Mouse (Mus musculus) forebrain, embryonic 14.5 days (tissue): Measurements from ENCODE around the gene Naif1. TPM values are rescaled to one million over a fixed set of nuclear protein-coding genes. Genes with fewer than 3 reads are reported as not detected.

Experiments
- ATAC-seq: fragments of 200-750 bp; cut with Nextera tagmentation; 2 replicates; pipeline ENCODE4 v1.8.0; 2017; ENCODE audit warnings: mild to moderate bottlenecking, moderate library complexity
- DNase-seq: peaks from one replicate; pipeline ENCODE4 v3.0.0-alpha.2; 2015; ENCODE audit warnings: low spot score
- H3K27ac ChIP-seq: fragments of 300-500 bp; sonication (generic); 2 replicates; pipeline ENCODE4 v1.5.1; 2014; ENCODE audit warnings: low read depth, mild to moderate bottlenecking, control low read depth, low read length, moderate library complexity
- H3K27me3 ChIP-seq: fragments of 300-500 bp; sonication (generic); replicated peaks from 2 replicates; pipeline ENCODE4 v1.6.1; 2014; ENCODE audit warnings: low read length, control low read depth, mixed read lengths; ENCODE audit not compliant: control insufficient read depth, insufficient read depth
- H3K36me3 ChIP-seq: fragments of 300-500 bp; sonication (generic); 2 replicates; pipeline ENCODE4 v1.6.1; 2014; ENCODE audit warnings: low read length, control low read depth; ENCODE audit not compliant: control insufficient read depth, insufficient read depth
- H3K4me1 ChIP-seq: fragments of 300-500 bp; sonication (generic); 2 replicates; pipeline ENCODE4 v1.6.1; 2014; ENCODE audit warnings: antibody characterized with exemption, low read length, control low read depth; ENCODE audit not compliant: control insufficient read depth, insufficient read depth
- H3K4me2 ChIP-seq: fragments of 300-500 bp; sonication (generic); 2 replicates; pipeline ENCODE4 v1.6.1; 2014; ENCODE audit warnings: mild to moderate bottlenecking, control low read depth, low read length
- H3K4me3 ChIP-seq: fragments of 300-500 bp; sonication (generic); 2 replicates; pipeline ENCODE4 v1.5.1; 2014; ENCODE audit warnings: low read depth, low read length, control low read depth
- H3K9ac ChIP-seq: fragments of 300-500 bp; sonication (generic); 2 replicates; pipeline ENCODE4 v1.6.1; 2014; ENCODE audit warnings: mild to moderate bottlenecking, low read length, control low read depth, moderate library complexity
- H3K9me3 ChIP-seq: fragments of 300-500 bp; sonication (generic); replicated peaks from 2 replicates; pipeline ENCODE4 v1.6.1; 2016; ENCODE audit warnings: low read length, control low read depth, mixed read lengths; ENCODE audit not compliant: control insufficient read depth
- WGBS: fragments of 180-500 bp; shearing (Covaris S2); extraction: QIAGEN DNeasy Blood & Tissue Kit; methylation state at CpG from one replicate; pipeline ENCODE4 v1.1.7; 2014; 5-methylcytosine and 5-hydroxymethylcytosine counted together
- polyA plus RNA-seq: library from polyadenylated mRNA; unstranded; fragments of >200 nt; fragmentation: Nextera tagmentation; extraction: Ambion mirVana; gene quantifications from 2 replicates; pipeline ENCODE4 v1.2.1, GENCODE M21; 2014

The Naif1 gene
- polyA plus RNA-seq, 1 experiment from 2014 or later = 5.3 TPM

- Histone ChIP-seq H3K9me3 (no peaks in the 10 kb centered on the region), H3K27ac (no peak overlapping the region), H3K4me2 (no peak overlapping the region), H3K4me3 (no peak overlapping the region), H3K27me3 (no peaks in the 10 kb centered on the region), H3K36me3 (no peaks in the 10 kb centered on the region), H3K9ac (no peak overlapping the region), H3K4me1 (peaks cover 12% of the 10 kb centered on the region; the same call in 1 of the 2 replicates)
- WGBS = 66% methylated on average over 3 of the region's 3 CpGs
- ATAC-seq (no peak), DNase-seq (no peak)
Measured at GRCm38 (mm10) chr2:32438733-32439132, 11.5 kb upstream of the Naif1 start.

DNA sequence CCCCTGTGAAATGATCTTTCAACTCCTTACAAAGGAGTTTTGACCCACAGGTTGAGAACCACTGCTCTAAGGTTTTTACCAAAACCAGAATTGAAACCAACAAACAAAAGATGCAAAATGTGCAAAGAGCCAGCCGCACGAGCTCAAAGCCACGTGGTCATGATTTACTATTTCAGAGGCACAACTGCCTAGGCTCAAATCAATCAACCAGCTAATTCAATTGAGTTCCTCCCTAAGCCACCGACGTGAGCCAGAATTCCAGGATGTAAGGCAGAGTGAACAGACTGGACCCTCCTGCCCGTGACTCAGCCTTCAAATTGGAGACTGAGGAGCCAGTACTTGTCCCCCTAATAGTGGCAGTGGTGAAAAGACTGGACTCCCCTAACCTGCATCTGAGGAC, 11.1 kb upstream of the Naif1 start:
- peak; percentile 55 for DNase-seq
- peaks cover 12% of the 10 kb centered on the region; the same call in 1 of the 2 replicates for H3K4me1 ChIP-seq
- no peak for ATAC-seq
- H3K27ac ChIP-seq = no peak overlapping the region; the same call in 1 of the 2 replicates
- H3K9me3 ChIP-seq = no peaks in the 10 kb centered on the region
- no peaks in the 10 kb centered on the region for H3K36me3 ChIP-seq
- H3K4me2 ChIP-seq = no peak overlapping the region
- 9% methylated on average over 6 of the region's 6 CpGs for WGBS
- H3K4me3 ChIP-seq = no peak overlapping the region
- H3K9ac ChIP-seq = no peak overlapping the region
- no peaks in the 10 kb centered on the region for H3K27me3 ChIP-seq

GRCm38 (mm10) chr2:32440164-32440563, 10.1 kb upstream of the Naif1 start:
- H3K9me3 ChIP-seq = no peaks in the 10 kb centered on the region
- DNase-seq (no peak), ATAC-seq (no peak)
- H3K9ac ChIP-seq = no peak overlapping the region
- 0 out of 2 replicates have a peak overlapping the region, but pooled peaks have one; percentile 3 for H3K27ac ChIP-seq
- H3K4me1 ChIP-seq = peaks cover 12% of the 10 kb centered on the region; the same call in 1 of the 2 replicates
- H3K27me3 ChIP-seq = no peaks in the 10 kb centered on the region
- WGBS = 12% methylated on average over 2 of the region's 2 CpGs
- no peak overlapping the region for H3K4me3 ChIP-seq
- H3K4me2 ChIP-seq = no peak overlapping the region
- H3K36me3 ChIP-seq = peaks cover 6% of the 10 kb centered on the region

- Histone ChIP-seq H3K27ac (no peak overlapping the region), H3K27me3 (no peaks in the 10 kb centered on the region), H3K4me3 (no peak overlapping the region), H3K4me2 (no peak overlapping the region), H3K9ac (no peak overlapping the region), H3K36me3 (peaks cover 9% of the 10 kb centered on the region), H3K4me1 (peaks cover 12% of the 10 kb centered on the region; the same call in 1 of the 2 replicates), H3K9me3 (no peaks in the 10 kb centered on the region)
- DNase-seq (no peak), ATAC-seq (no peak)
- 90% methylated on average over 1 of the region's 1 CpGs for WGBS
Measured at GRCm38 (mm10) chr2:32440632-32441031, 9.6 kb upstream of the Naif1 start.

DNA sequence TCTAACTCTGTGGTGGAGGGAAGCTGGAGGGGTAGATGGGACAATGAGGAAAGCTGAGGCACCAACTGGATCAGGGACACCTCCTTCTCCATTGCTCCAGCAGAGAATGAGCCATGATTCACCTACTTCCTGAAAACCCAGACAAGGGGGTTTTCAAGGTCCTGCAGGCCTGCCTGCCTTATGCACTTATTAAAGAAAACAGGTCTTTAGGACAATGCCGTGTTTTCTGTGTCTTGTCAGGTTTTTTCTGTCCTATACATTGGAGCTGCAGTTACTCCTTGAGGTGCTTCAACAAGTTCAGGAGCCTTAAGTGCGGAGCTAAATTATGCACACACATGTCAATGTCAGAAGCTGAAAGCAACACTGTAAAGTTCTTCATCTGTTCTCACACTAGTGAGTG, 8.7 kb upstream of the Naif1 start:
- 88% methylated on average over 2 of the region's 2 CpGs for WGBS
- H3K9ac ChIP-seq = no peak overlapping the region
- H3K27ac ChIP-seq = no peak overlapping the region
- no peak overlapping the region for H3K4me2 ChIP-seq
- H3K27me3 ChIP-seq = no peaks in the 10 kb centered on the region
- no peaks in the 10 kb centered on the region for H3K9me3 ChIP-seq
- peaks cover 12% of the 10 kb centered on the region; the same call in 1 of the 2 replicates for H3K4me1 ChIP-seq
- ATAC-seq = no peak
- H3K36me3 ChIP-seq = peaks cover 9% of the 10 kb centered on the region
- DNase-seq = no peak
- no peak overlapping the region for H3K4me3 ChIP-seq

DNA sequence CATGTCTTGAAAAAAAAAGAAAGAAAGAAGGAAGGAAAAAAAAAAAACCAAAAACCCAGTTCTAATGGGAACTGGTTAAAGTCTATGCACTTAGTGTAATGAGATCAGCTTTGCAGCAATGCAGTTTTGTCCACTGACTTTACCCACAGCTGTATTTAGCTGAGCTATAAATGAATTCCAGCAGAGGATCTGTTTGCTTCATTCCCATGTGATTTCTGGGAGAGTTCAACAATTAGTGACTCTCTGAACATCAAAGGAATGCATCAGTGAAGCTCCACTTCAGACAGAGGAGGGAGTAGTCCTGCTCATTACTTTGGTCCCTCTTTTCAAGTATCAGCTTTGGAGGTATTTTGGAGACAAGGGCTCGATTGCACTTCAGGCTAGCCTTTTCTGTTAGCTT, 4.7 kb upstream of the Naif1 start:
- no peak overlapping the region for H3K27ac ChIP-seq
- H3K4me2 ChIP-seq = no peak overlapping the region
- peaks cover 17% of the 10 kb centered on the region; the same call in 1 of the 2 replicates for H3K4me1 ChIP-seq
- H3K36me3 ChIP-seq = peaks cover 9% of the 10 kb centered on the region
- H3K27me3 ChIP-seq = no peaks in the 10 kb centered on the region
- no peak overlapping the region for H3K4me3 ChIP-seq
- H3K9ac ChIP-seq = no peak overlapping the region
- ATAC-seq (no peak), DNase-seq (no peak)
- 53% methylated on average over 1 of the region's 1 CpGs for WGBS
- no peaks in the 10 kb centered on the region for H3K9me3 ChIP-seq

GRCm38 (mm10) chr2:32447264-32447936, 2.9 kb upstream of the Naif1 start:
- WGBS = 64% methylated on average over 9 of the region's 9 CpGs
- Histone ChIP-seq H3K27me3 (no peaks in the 10 kb centered on the region), H3K9me3 (no peaks in the 10 kb centered on the region), H3K4me1 (peaks cover 18% of the 10 kb centered on the region; the same call in 1 of the 2 replicates), H3K27ac (peak overlapping the region; percentile 10), H3K36me3 (peaks cover 9% of the 10 kb centered on the region), H3K4me3 (no peak overlapping the region), H3K9ac (peak overlapping the region; percentile 26; the same call in 1 of the 2 replicates), H3K4me2 (no peak overlapping the region)
- DNase-seq (no peak), ATAC-seq (no peak)

DNA sequence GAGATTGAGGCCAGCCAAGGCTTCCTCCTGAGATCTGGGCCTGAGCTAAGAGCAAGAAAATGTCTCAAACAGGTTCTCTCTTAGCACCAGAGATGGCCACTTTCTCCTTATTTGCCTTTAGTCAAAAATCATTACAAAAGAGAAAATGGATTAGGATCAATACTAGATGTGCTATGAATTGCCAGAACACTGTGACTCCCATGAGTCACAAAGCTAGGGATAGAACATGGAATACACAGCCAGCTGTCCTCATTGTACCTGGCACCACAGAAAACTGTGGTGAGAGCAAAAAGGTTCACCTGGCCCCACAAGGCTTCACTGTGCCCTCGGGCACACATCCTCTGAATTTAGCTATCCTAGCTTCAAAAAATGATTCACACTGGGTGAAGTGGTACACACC, 1.8 kb upstream of the Naif1 start:
- 83% methylated on average over 1 of the region's 1 CpGs for WGBS
- Histone ChIP-seq H3K9me3 (no peaks in the 10 kb centered on the region), H3K27me3 (no peaks in the 10 kb centered on the region), H3K4me3 (no peak overlapping the region), H3K36me3 (peaks cover 9% of the 10 kb centered on the region), H3K4me1 (peaks cover 22% of the 10 kb centered on the region; the same call in 1 of the 2 replicates), H3K4me2 (no peak overlapping the region), H3K27ac (no peak overlapping the region), H3K9ac (no peak overlapping the region)
- ATAC-seq (no peak), DNase-seq (no peak)
